Mouse (Mus musculus): ENCODE data around the gene Atxn7l1. TPM values are rescaled to one million over a fixed set of nuclear protein-coding genes. Genes with fewer than 3 reads are reported as not detected.

Atxn7l1 gene
- polyA plus RNA-seq, 1 experiment = 12.4 TPM

- H3K27me3 ChIP-seq (ENCODE audit: control insufficient read depth, insufficient read depth, insufficient read length) = no peaks in the 10 kb centered on the region
- H3K79me2 ChIP-seq (ENCODE audit: control insufficient read depth, insufficient read depth) = peaks cover 4% of the 10 kb centered on the region
- no peak for TF ChIP-seq E2F4 (IDR thresholded peaks at IDR 0.05; ENCODE audit: insufficient read depth)
- TF ChIP-seq TCF3 (IDR thresholded peaks at IDR 0.05; ENCODE audit: insufficient read length, low read depth) = no peak
- no peak overlapping the region for H3K4me2 ChIP-seq (ENCODE audit: low read depth)
- no peaks in the 10 kb centered on the region for H3K36me3 ChIP-seq (ENCODE audit: control insufficient read depth, insufficient read depth)
- H3ac ChIP-seq (ENCODE audit: control insufficient read depth, insufficient read length) = no peak overlapping the region
- no peak overlapping the region for H3K4me3 ChIP-seq
Measured at GRCm38 (mm10) chr12:33218215-33218859, 70.8 kb downstream of the Atxn7l1 start.

- Histone ChIP-seq H3K27me3 (ENCODE audit: control insufficient read depth, insufficient read depth, insufficient read length) (no peaks in the 10 kb centered on the region), H3K4me2 (ENCODE audit: low read depth) (no peak overlapping the region), H3K4me3 (no peak overlapping the region), H3K36me3 (ENCODE audit: control insufficient read depth, insufficient read depth) (no peaks in the 10 kb centered on the region), H3K79me2 (ENCODE audit: control insufficient read depth, insufficient read depth) (peaks cover 4% of the 10 kb centered on the region), H3ac (ENCODE audit: control insufficient read depth, insufficient read length) (no peak overlapping the region)
- peak in 1 of 3 experiments; percentile 63 for TF ChIP-seq MYOD1 (IDR thresholded peaks at IDR 0.05; ENCODE audit: control insufficient read depth in 1 of 3, insufficient read length in 2 of 3, low read depth in 2 of 3)
- TF ChIP-seq TCF3 (IDR thresholded peaks at IDR 0.05; ENCODE audit: insufficient read length, low read depth) = no peak
Measured at GRCm38 (mm10) chr12:33219436-33219835, 71.9 kb downstream of the Atxn7l1 start.

GRCm38 (mm10) chr12:33220081-33220480 lies 72.6 kb downstream of the Atxn7l1 start:
- H3ac ChIP-seq (ENCODE audit: control insufficient read depth, insufficient read length) = no peak overlapping the region
- no peaks in the 10 kb centered on the region for H3K36me3 ChIP-seq (ENCODE audit: control insufficient read depth, insufficient read depth)
- H3K4me2 ChIP-seq (ENCODE audit: low read depth) = no peak overlapping the region
- H3K4me3 ChIP-seq = no peak overlapping the region
- TF ChIP-seq CEBPB (IDR thresholded peaks at IDR 0.05; ENCODE audit: insufficient read depth, poor library complexity, severe bottlenecking) (no peak), E2F4 (IDR thresholded peaks at IDR 0.05; ENCODE audit: insufficient read depth) (no peak), MAX (IDR thresholded peaks at IDR 0.05; ENCODE audit: low read depth) (no peak), TCF12 (IDR thresholded peaks at IDR 0.05; ENCODE audit: insufficient read depth, poor library complexity, severe bottlenecking) (no peak)
- peaks cover 4% of the 10 kb centered on the region for H3K79me2 ChIP-seq (ENCODE audit: control insufficient read depth, insufficient read depth)
- no peaks in the 10 kb centered on the region for H3K27me3 ChIP-seq (ENCODE audit: control insufficient read depth, insufficient read depth, insufficient read length)

- Histone ChIP-seq H3K4me3 (no peak overlapping the region), H3ac (ENCODE audit: control insufficient read depth, insufficient read length) (no peak overlapping the region), H3K36me3 (ENCODE audit: control insufficient read depth, insufficient read depth) (no peaks in the 10 kb centered on the region), H3K27me3 (ENCODE audit: control insufficient read depth, insufficient read depth, insufficient read length) (no peaks in the 10 kb centered on the region), H3K4me2 (ENCODE audit: low read depth) (no peak overlapping the region), H3K79me2 (ENCODE audit: control insufficient read depth, insufficient read depth) (peaks cover 4% of the 10 kb centered on the region)
- TF ChIP-seq SRF (IDR thresholded peaks at IDR 0.05; ENCODE audit: control insufficient read depth, insufficient read length, low read depth) (no peak), MYOD1 (IDR thresholded peaks at IDR 0.05; ENCODE audit: control insufficient read depth in 1 of 3, insufficient read length in 2 of 3, low read depth in 2 of 3) (no peak), POLR2A (IDR thresholded peaks at IDR 0.05; ENCODE audit: insufficient read length, low read depth) (no peak), TCF12 (IDR thresholded peaks at IDR 0.05; ENCODE audit: insufficient read depth, poor library complexity, severe bottlenecking) (no peak), CEBPB (IDR thresholded peaks at IDR 0.05; ENCODE audit: insufficient read depth, poor library complexity, severe bottlenecking) (no peak), MYOG (IDR thresholded peaks at IDR 0.05; ENCODE audit: control insufficient read depth in 1 of 3, insufficient read depth in 1 of 3, insufficient read length in 2 of 3, low read depth in 2 of 3) (no peak), TCF3 (IDR thresholded peaks at IDR 0.05; ENCODE audit: insufficient read length, low read depth) (no peak), USF1 (IDR thresholded peaks at IDR 0.05; ENCODE audit: low read depth) (no peak), E2F4 (IDR thresholded peaks at IDR 0.05; ENCODE audit: insufficient read depth) (no peak), MAX (IDR thresholded peaks at IDR 0.05; ENCODE audit: low read depth) (no peak), REST (IDR thresholded peaks at IDR 0.05; ENCODE audit: insufficient read depth, insufficient read length) (no peak), POLR2AphosphoS2 (IDR thresholded peaks at IDR 0.05; ENCODE audit: insufficient read length, low read depth) (no peak)
Measured at GRCm38 (mm10) chr12:33220509-33221051, 73.1 kb downstream of the Atxn7l1 start.

GRCm38 (mm10) chr12:33222187-33222586 lies 74.7 kb downstream of the Atxn7l1 start:
- peak overlapping the region; percentile 49 for H3K4me2 ChIP-seq (ENCODE audit: low read depth)
- H3K27me3 ChIP-seq (ENCODE audit: control insufficient read depth, insufficient read depth, insufficient read length) = no peaks in the 10 kb centered on the region
- H3K36me3 ChIP-seq (ENCODE audit: control insufficient read depth, insufficient read depth) = no peaks in the 10 kb centered on the region
- TF ChIP-seq REST (IDR thresholded peaks at IDR 0.05; ENCODE audit: insufficient read depth, insufficient read length) (no peak), MYOG (IDR thresholded peaks at IDR 0.05; ENCODE audit: control insufficient read depth in 1 of 3, insufficient read depth in 1 of 3, insufficient read length in 2 of 3, low read depth in 2 of 3) (no peak), MYOD1 (IDR thresholded peaks at IDR 0.05; ENCODE audit: control insufficient read depth in 1 of 3, insufficient read length in 2 of 3, low read depth in 2 of 3) (no peak), POLR2AphosphoS2 (IDR thresholded peaks at IDR 0.05; ENCODE audit: insufficient read length, low read depth) (no peak), USF1 (IDR thresholded peaks at IDR 0.05; ENCODE audit: low read depth) (no peak), MAX (IDR thresholded peaks at IDR 0.05; ENCODE audit: low read depth) (no peak), CEBPB (IDR thresholded peaks at IDR 0.05; ENCODE audit: insufficient read depth, poor library complexity, severe bottlenecking) (no peak), TCF3 (IDR thresholded peaks at IDR 0.05; ENCODE audit: insufficient read length, low read depth) (no peak), POLR2A (IDR thresholded peaks at IDR 0.05; ENCODE audit: insufficient read length, low read depth) (no peak), E2F4 (IDR thresholded peaks at IDR 0.05; ENCODE audit: insufficient read depth) (no peak), TCF12 (IDR thresholded peaks at IDR 0.05; ENCODE audit: insufficient read depth, poor library complexity, severe bottlenecking) (no peak)
- H3K79me2 ChIP-seq (ENCODE audit: control insufficient read depth, insufficient read depth) = peaks cover 4% of the 10 kb centered on the region
- no peak overlapping the region for H3ac ChIP-seq (ENCODE audit: control insufficient read depth, insufficient read length)
- no peak overlapping the region for H3K4me3 ChIP-seq

Measured in myocyte (in vitro differentiated cells).